Mouse (Mus musculus) lung, embryonic 14.5 days (tissue): ENCODE data around the gene Cx3cr1. TPM values are rescaled to one million over a fixed set of nuclear protein-coding genes. Genes with fewer than 3 reads are reported as not detected.

Source experiments
- ATAC-seq: fragments of 200-750 bp; cut with Nextera tagmentation; 2 replicates; pipeline ENCODE4 v1.8.0; 2017; ENCODE audit warnings: mild to moderate bottlenecking, moderate TSS enrichment, moderate library complexity; ENCODE audit not compliant: insufficient read depth
- DNase-seq: peaks from one replicate; pipeline ENCODE4 v3.0.0-alpha.2; 2015
- H3K27ac ChIP-seq: fragments of 300-500 bp; sonication (generic); 2 replicates; pipeline ENCODE4 v1.5.1; 2014; ENCODE audit warnings: low read depth, mild to moderate bottlenecking, moderate library complexity
- H3K27me3 ChIP-seq: fragments of 300-500 bp; sonication (generic); 2 replicates; pipeline ENCODE4 v1.6.1; 2014; ENCODE audit warnings: low read length, control low read depth; ENCODE audit not compliant: insufficient read depth
- H3K36me3 ChIP-seq: fragments of 300-500 bp; sonication (generic); 2 replicates; pipeline ENCODE4 v1.6.1; 2014; ENCODE audit warnings: control low read depth; ENCODE audit not compliant: insufficient read depth
- H3K4me1 ChIP-seq: fragments of 300-500 bp; sonication (generic); 2 replicates; pipeline ENCODE4 v1.6.1; 2014; ENCODE audit warnings: antibody characterized with exemption, control low read depth; ENCODE audit not compliant: insufficient read depth
- H3K4me2 ChIP-seq: fragments of 300-500 bp; sonication (generic); 2 replicates; pipeline ENCODE4 v1.6.1; 2014; ENCODE audit warnings: mild to moderate bottlenecking
- H3K4me3 ChIP-seq: fragments of 300-500 bp; sonication (generic); 2 replicates; pipeline ENCODE4 v1.5.1; 2014; ENCODE audit warnings: low read depth, low read length
- H3K9ac ChIP-seq: fragments of 300-500 bp; sonication (generic); 2 replicates; pipeline ENCODE4 v1.6.1; 2014
- H3K9me3 ChIP-seq: fragments of 300-500 bp; sonication (generic); 2 replicates; pipeline ENCODE4 v1.6.1; 2016; ENCODE audit warnings: low read depth, low read length, control low read depth
- CTCF ChIP-seq: IDR thresholded peaks from 2 replicates; pipeline ENCODE4 v1.5.1; 2016; ENCODE audit warnings: antibody characterized with exemption, low read depth
- WGBS: fragments of 180-500 bp; shearing (Covaris S2); extraction: QIAGEN DNeasy Blood & Tissue Kit; methylation state at CpG from one replicate; pipeline ENCODE4 v1.1.7; 2014; 5-methylcytosine and 5-hydroxymethylcytosine counted together
- polyA plus RNA-seq: library from polyadenylated mRNA; unstranded; fragments of >200 nt; fragmentation: Nextera tagmentation; extraction: Ambion mirVana; gene quantifications from 2 replicates; pipeline ENCODE4 v1.2.1, GENCODE M21; 2014

The Cx3cr1 gene
- polyA plus RNA-seq, 1 experiment from 2014 or later = 9.7 TPM

GRCm38 (mm10) chr9:120000761-120001160 lies 68.9 kb downstream of the Cx3cr1 start:
- Histone ChIP-seq H3K9me3 (no peaks in the 10 kb centered on the region), H3K36me3 (no peaks in the 10 kb centered on the region), H3K4me2 (no peak overlapping the region), H3K4me3 (no peak overlapping the region), H3K27me3 (no peaks in the 10 kb centered on the region), H3K27ac (no peak overlapping the region), H3K4me1 (peaks cover 9% of the 10 kb centered on the region), H3K9ac (no peak overlapping the region)
- no peak for ATAC-seq
- TF ChIP-seq CTCF = no peak
- no peak for DNase-seq
- 62% methylated on average over 5 of the region's 5 CpGs for WGBS

DNA sequence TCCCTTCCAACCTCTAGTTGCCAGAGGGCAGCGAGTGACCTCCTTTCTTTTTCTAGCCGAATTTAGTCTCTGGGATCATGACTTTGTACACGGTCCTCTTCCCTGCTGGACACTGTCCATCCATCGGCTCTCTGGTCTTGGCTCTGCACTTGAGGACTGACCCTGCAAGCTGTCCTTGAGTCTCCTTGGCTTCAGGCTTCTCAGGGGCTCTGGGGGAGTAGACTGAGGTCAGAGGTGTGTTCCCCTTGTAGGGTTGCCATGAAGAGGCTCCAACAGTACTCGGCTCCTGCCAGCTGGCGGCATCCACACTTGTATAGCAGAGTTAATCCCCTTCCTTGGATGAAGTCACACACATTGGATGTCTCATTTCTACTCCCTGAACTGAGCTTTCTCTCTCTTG lies 70.0 kb downstream of the Cx3cr1 start:
- no peak for TF ChIP-seq CTCF
- Histone ChIP-seq H3K4me3 (no peak overlapping the region), H3K36me3 (no peaks in the 10 kb centered on the region), H3K27me3 (no peaks in the 10 kb centered on the region), H3K4me2 (no peak overlapping the region), H3K27ac (no peak overlapping the region), H3K9me3 (no peaks in the 10 kb centered on the region), H3K4me1 (peaks cover 9% of the 10 kb centered on the region; the same call in 1 of the 2 replicates), H3K9ac (no peak overlapping the region)
- DNase-seq = no peak
- 73% methylated on average over 6 of the region's 6 CpGs for WGBS
- no peak for ATAC-seq

DNA sequence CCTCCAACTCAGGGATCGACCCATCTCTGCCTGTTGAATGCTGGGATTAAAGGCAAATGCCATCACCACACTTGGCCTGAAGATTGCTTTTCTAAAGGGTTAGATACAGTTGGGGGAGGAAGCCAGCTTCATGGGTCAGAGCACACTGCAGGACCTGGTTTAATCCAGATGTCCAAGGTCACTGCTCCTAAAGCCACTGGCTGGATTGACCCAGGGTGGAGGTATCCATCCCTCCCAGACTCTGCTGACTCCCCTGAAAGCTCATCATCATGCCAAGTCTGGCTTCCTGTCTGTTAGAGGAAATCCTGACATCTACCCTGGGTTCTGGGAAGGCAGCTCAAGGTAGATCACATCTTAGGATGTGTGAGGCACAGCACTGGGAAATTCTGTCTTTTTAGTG lies 70.9 kb downstream of the Cx3cr1 start:
- H3K4me2 ChIP-seq = no peak overlapping the region
- no peak overlapping the region for H3K4me3 ChIP-seq
- no peaks in the 10 kb centered on the region for H3K9me3 ChIP-seq
- no peaks in the 10 kb centered on the region for H3K36me3 ChIP-seq
- H3K27ac ChIP-seq = no peak overlapping the region
- WGBS = 79% methylated on average over 1 of the region's 1 CpGs
- no peaks in the 10 kb centered on the region for H3K27me3 ChIP-seq
- DNase-seq = no peak
- H3K9ac ChIP-seq = no peak overlapping the region
- ATAC-seq = no peak
- no peak for TF ChIP-seq CTCF
- peaks cover 9% of the 10 kb centered on the region; the same call in 1 of the 2 replicates for H3K4me1 ChIP-seq

DNA sequence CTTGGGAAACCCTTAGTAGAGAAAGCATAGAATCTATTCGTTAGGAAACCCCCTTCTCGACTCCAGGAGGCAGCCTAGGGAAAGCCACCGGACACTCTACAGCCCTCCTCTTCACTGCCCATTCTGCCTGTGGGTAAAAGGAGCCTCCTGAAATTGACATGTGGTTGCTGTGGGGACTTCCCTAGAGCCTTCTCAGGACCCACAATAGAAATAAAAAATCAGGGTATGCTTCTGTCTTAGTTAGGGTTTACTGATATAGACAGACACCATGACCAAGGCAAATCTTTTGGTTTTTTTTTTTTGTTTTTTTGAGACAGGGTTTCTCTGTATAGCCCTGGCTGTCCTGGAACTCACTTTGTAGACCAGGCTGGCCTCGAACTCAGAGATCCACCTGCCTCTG lies 73.6 kb downstream of the Cx3cr1 start:
- no peak overlapping the region for H3K4me3 ChIP-seq
- no peaks in the 10 kb centered on the region for H3K9me3 ChIP-seq
- H3K36me3 ChIP-seq = no peaks in the 10 kb centered on the region
- no peak for TF ChIP-seq CTCF
- no peak overlapping the region for H3K9ac ChIP-seq
- peaks cover under 1% of the 10 kb centered on the region; the same call in 1 of the 2 replicates for H3K4me1 ChIP-seq
- ATAC-seq (no peak), DNase-seq (no peak)
- 89% methylated on average over 4 of the region's 4 CpGs for WGBS
- H3K4me2 ChIP-seq = no peak overlapping the region
- H3K27ac ChIP-seq = no peak overlapping the region
- no peaks in the 10 kb centered on the region for H3K27me3 ChIP-seq

DNA sequence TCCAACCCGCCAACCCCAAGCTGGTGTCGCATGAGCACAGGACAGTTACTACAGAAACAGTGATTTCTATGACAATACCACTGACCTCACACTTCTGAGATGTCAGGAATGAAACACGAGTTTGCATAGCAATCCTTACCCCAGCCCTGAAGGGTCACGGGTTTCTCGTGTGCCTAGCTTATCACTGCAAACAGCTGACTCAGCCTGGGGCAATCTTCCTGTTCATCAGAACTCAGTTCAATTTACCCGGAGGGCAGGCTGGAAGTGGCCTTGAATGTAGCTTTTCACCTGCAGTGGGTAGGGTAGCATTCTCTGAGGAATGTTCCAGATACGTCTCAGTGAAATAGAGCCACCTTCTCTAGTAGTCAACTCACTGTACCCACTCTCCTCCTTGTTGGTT lies 75.5 kb downstream of the Cx3cr1 start:
- Histone ChIP-seq H3K4me3 (no peak overlapping the region), H3K36me3 (no peaks in the 10 kb centered on the region), H3K4me2 (no peak overlapping the region), H3K9me3 (no peaks in the 10 kb centered on the region), H3K27ac (no peak overlapping the region), H3K27me3 (no peaks in the 10 kb centered on the region), H3K9ac (no peak overlapping the region), H3K4me1 (no peaks in the 10 kb centered on the region)
- no peak for TF ChIP-seq CTCF
- DNase-seq (no peak), ATAC-seq (no peak)
- 41% methylated on average over 7 of the region's 7 CpGs for WGBS

- H3K4me3 ChIP-seq = no peak overlapping the region
- H3K9ac ChIP-seq = no peak overlapping the region
- no peaks in the 10 kb centered on the region for H3K27me3 ChIP-seq
- H3K9me3 ChIP-seq = no peaks in the 10 kb centered on the region
- 41% methylated on average over 10 of the region's 10 CpGs for WGBS
- ATAC-seq = no peak
- TF ChIP-seq CTCF = no peak
- no peaks in the 10 kb centered on the region for H3K4me1 ChIP-seq
- no peak overlapping the region for H3K4me2 ChIP-seq
- no peaks in the 10 kb centered on the region for H3K36me3 ChIP-seq
- no peak for DNase-seq
- H3K27ac ChIP-seq = no peak overlapping the region
Measured at GRCm38 (mm10) chr9:119993092-119993844, 76.4 kb downstream of the Cx3cr1 start.

- H3K36me3 ChIP-seq = no peaks in the 10 kb centered on the region
- no peak for ATAC-seq
- WGBS = 30% methylated on average over 5 of the region's 5 CpGs
- no peak overlapping the region for H3K4me2 ChIP-seq
- no peak for DNase-seq
- no peak for TF ChIP-seq CTCF
- H3K9me3 ChIP-seq = no peaks in the 10 kb centered on the region
- H3K27me3 ChIP-seq = no peaks in the 10 kb centered on the region
- no peaks in the 10 kb centered on the region for H3K4me1 ChIP-seq
- no peak overlapping the region for H3K4me3 ChIP-seq
- H3K9ac ChIP-seq = no peak overlapping the region
- H3K27ac ChIP-seq = no peak overlapping the region
Measured at GRCm38 (mm10) chr9:119991310-119991709, 78.4 kb downstream of the Cx3cr1 start.
